ENCODE assay signal across 10 mouse cellular contexts in genomic region chr17:46623819-46624557, GRCm38 (mm10). TPM values are rescaled to one million over a fixed set of nuclear protein-coding genes. Genes with fewer than 3 reads are reported as not detected.
DNase-seq lines count a peak whose midpoint lies in the region; ATAC-seq and TF ChIP-seq lines count a peak whose summit lies in the region.
"Had no signal": no experiment of that assay in that cellular context is flagged by ENCODE, and none has a peak within 500 bp of the region (broad histone marks: within the 10 kb centered on the region; RNA-seq: fewer than 3 reads in every experiment).

No protein-coding gene starts in this region.

- TF ChIP-seq POLR2A in heart, adult 2 months (IDR thresholded peaks at IDR 0.05; ENCODE audit: insufficient read depth, low read depth, low read length), result no peak

- TF ChIP-seq CTCF in heart, adult 2 months (IDR thresholded peaks at IDR 0.05), result peak; percentile 25

- H3K36me3 ChIP-seq in heart, adult 2 months (ENCODE audit: control insufficient read depth, insufficient read depth, low read length), result no peaks in the 10 kb centered on the region
- peaks cover 5% of the 10 kb centered on the region; the same call in 1 of the 2 replicates for H3K36me3 ChIP-seq in embryonic facial prominence, embryonic 10.5 days (replicated peaks)
- no peaks in the 10 kb centered on the region for H3K36me3 ChIP-seq in hindbrain, embryonic 13.5 days
- H3K36me3 ChIP-seq: G1E had no signal

- intact Hi-C loops in heart, adult 2 months (cut with DNase I), result no loop called here

- H3K79me2 ChIP-seq in heart, adult 2 months (replicated peaks; ENCODE audit: control insufficient read depth, insufficient read depth, low read length), result no peaks in the 10 kb centered on the region

- no peak for ATAC-seq in hindbrain, embryonic 13.5 days (ENCODE audit: low FRiP score)
- peak; percentile 56 for ATAC-seq in megakaryocyte progenitor cell, adult 5-6 weeks (replicated peaks; ENCODE audit: poor library complexity)

- no peak for TF ChIP-seq EP300 in heart, adult 2 months (IDR thresholded peaks at IDR 0.05; ENCODE audit: insufficient read depth, low read depth, low read length)

- H3K4me1 ChIP-seq in heart, adult 2 months (ENCODE audit: control insufficient read depth, insufficient read depth, low read length), result peaks cover 6% of the 10 kb centered on the region
- peaks cover 95% of the 10 kb centered on the region for H3K4me1 ChIP-seq in embryonic facial prominence, embryonic 10.5 days
- peaks cover 79% of the 10 kb centered on the region for H3K4me1 ChIP-seq in hindbrain, embryonic 13.5 days (replicated peaks)

- no peak overlapping the region for H3K4me3 ChIP-seq in heart, adult 2 months
- H3K4me3 ChIP-seq in embryonic facial prominence, embryonic 10.5 days, result peak overlapping the region; percentile 19; the same call in 1 of the 2 replicates
- H3K4me3 ChIP-seq in hindbrain, embryonic 13.5 days, result no peak overlapping the region

- H3K27ac ChIP-seq in heart, adult 2 months, result peak overlapping the region; percentile 30; the same call in 1 of the 2 replicates
- H3K27ac ChIP-seq in embryonic facial prominence, embryonic 10.5 days (replicated peaks), result peak overlapping the region; percentile 21
- peak overlapping the region; percentile 70 for H3K27ac ChIP-seq in hindbrain, embryonic 13.5 days

- WGBS in heart, adult 2 months, result 23% methylated on average over 10 of the region's 10 CpGs
- 32% methylated on average over 10 of the region's 10 CpGs for WGBS in embryonic facial prominence, embryonic 10.5 days
- WGBS in hindbrain, embryonic 13.5 days, result 28% methylated on average over 10 of the region's 10 CpGs

- no peaks in the 10 kb centered on the region for H3K9me3 ChIP-seq in embryonic facial prominence, embryonic 10.5 days
- H3K9me3 ChIP-seq in hindbrain, embryonic 13.5 days, result no peaks in the 10 kb centered on the region
- H3K9me3 ChIP-seq: G1E had no signal

- H3K9ac ChIP-seq in heart, adult 2 months (ENCODE audit: low read depth, low read length), result no peak overlapping the region
- peak overlapping the region; percentile 63 for H3K9ac ChIP-seq in hindbrain, embryonic 13.5 days

- DNase-seq in heart, adult 2 months, result peak in 1 of 2 experiments; percentile 44
- no peak for DNase-seq in heart, adult 8-10 months (ENCODE audit: low spot score)
- DNase-seq in embryonic facial prominence, embryonic 10.5 days (ENCODE audit: low spot score), result no peak
- DNase-seq in layer of hippocampus, adult 9-10 months (ENCODE audit: low spot score), result no peak
- no peak for DNase-seq in thymus, postnatal 10 days (ENCODE audit: low spot score in 2 of 2)
- DNase-seq in right cerebral cortex, adult 18-20 months, result no peak

- no peaks in the 10 kb centered on the region for H3K27me3 ChIP-seq in heart, adult 2 months (ENCODE audit: control insufficient read depth, insufficient read depth, low read length)
- H3K27me3 ChIP-seq in embryonic facial prominence, embryonic 10.5 days (replicated peaks; ENCODE audit: low read depth, poor library complexity, severe bottlenecking), result no peaks in the 10 kb centered on the region
- H3K27me3 ChIP-seq in hindbrain, embryonic 13.5 days, result no peaks in the 10 kb centered on the region

- peak overlapping the region; percentile 26; the same call in 1 of the 2 replicates for H3K4me2 ChIP-seq in hindbrain, embryonic 13.5 days

RNA-seq across cellular contexts. Expression of gene Ptk7, which starts 5.3 kb away (rescaled TPM):
- total RNA-seq in heart, adult 2 months (2021), result 1 to 10 TPM; 2.6 TPM
- polyA plus RNA-seq in heart, adult 2 months (2012; rRNA removed), result 2.8 and 3.1 TPM in 2 replicates
- total RNA-seq in heart, adult 8-10 months (2022), result 1 to 10 TPM; 1.8 to 3.5 (median 2.1) TPM
- 92.5 and 95.1 TPM in 2 replicates for polyA plus RNA-seq in embryonic facial prominence, embryonic 10.5 days (2016; fragmentation: Nextera tagmentation; extraction: Ambion mirVana)
- 39.9 and 40.7 TPM in 2 replicates for polyA plus RNA-seq in hindbrain, embryonic 13.5 days (2015; fragmentation: Nextera tagmentation; extraction: Ambion mirVana)
- 1.4 and 2.0 TPM in 2 replicates for total RNA-seq in megakaryocyte progenitor cell, adult 5-6 weeks (2015)
- 3.0 and 3.6 TPM in 2 replicates for total RNA-seq in megakaryocyte progenitor cell, adult 5-6 weeks (2017)
- total RNA-seq: neutrophil, adult 5-6 weeks had no signal

RNA-seq across cellular contexts. Expression of gene Klc4, which starts 21.8 kb away (rescaled TPM):
- 10 to 100 TPM; 23.5 to 25.7 TPM for total RNA-seq in heart, adult 2 months (2021)
- polyA plus RNA-seq in heart, adult 2 months (2012; rRNA removed), result 20.9 and 22.3 TPM in 2 replicates
- total RNA-seq in heart, adult 8-10 months (2022), result 10 to 100 TPM; 27.5 to 29.1 (median 28.5) TPM
- polyA plus RNA-seq in embryonic facial prominence, embryonic 10.5 days (2016; fragmentation: Nextera tagmentation; extraction: Ambion mirVana), result 29.0 and 32.0 TPM in 2 replicates
- polyA plus RNA-seq in hindbrain, embryonic 13.5 days (2015; fragmentation: Nextera tagmentation; extraction: Ambion mirVana), result 45.1 and 45.9 TPM in 2 replicates
- total RNA-seq in megakaryocyte progenitor cell, adult 5-6 weeks (2015), result 1.9 and 2.9 TPM in 2 replicates
- 7.5 and 9.5 TPM in 2 replicates for total RNA-seq in megakaryocyte progenitor cell, adult 5-6 weeks (2017)

RNA-seq across cellular contexts. Expression of gene Mrpl2, which starts 22.0 kb away (rescaled TPM):
- total RNA-seq in heart, adult 2 months (2021), result 100 to 1,000 TPM; 112 to 132 TPM
- 71.5 and 87.8 TPM in 2 replicates for polyA plus RNA-seq in heart, adult 2 months (2012; rRNA removed)
- total RNA-seq in heart, adult 8-10 months (2022), result 100 to 1,000 TPM; 115 to 133 (median 125) TPM
- polyA plus RNA-seq in embryonic facial prominence, embryonic 10.5 days (2016; fragmentation: Nextera tagmentation; extraction: Ambion mirVana), result 124 and 142 TPM in 2 replicates
- polyA plus RNA-seq in hindbrain, embryonic 13.5 days (2015; fragmentation: Nextera tagmentation; extraction: Ambion mirVana), result 73.5 and 75.6 TPM in 2 replicates
- total RNA-seq in megakaryocyte progenitor cell, adult 5-6 weeks (2015), result 80.1 and 101 TPM in 2 replicates
- total RNA-seq in megakaryocyte progenitor cell, adult 5-6 weeks (2017), result 75.5 and 84.7 TPM in 2 replicates

RNA-seq across cellular contexts. Expression of gene Cul7, which starts 26.1 kb away (rescaled TPM):
- 10 to 100 TPM; 16.8 to 18.4 TPM for total RNA-seq in heart, adult 2 months (2021)
- 23.4 and 24.7 TPM in 2 replicates for polyA plus RNA-seq in heart, adult 2 months (2012; rRNA removed)
- total RNA-seq in heart, adult 8-10 months (2022), result 10 to 100 TPM; 16.5 to 21.2 (median 18.7) TPM
- polyA plus RNA-seq in embryonic facial prominence, embryonic 10.5 days (2016; fragmentation: Nextera tagmentation; extraction: Ambion mirVana), result 44.3 and 46.9 TPM in 2 replicates
- polyA plus RNA-seq in hindbrain, embryonic 13.5 days (2015; fragmentation: Nextera tagmentation; extraction: Ambion mirVana), result 40.0 and 41.2 TPM in 2 replicates
- 7.3 and 7.6 TPM in 2 replicates for total RNA-seq in megakaryocyte progenitor cell, adult 5-6 weeks (2015)
- 9.1 and 14.3 TPM in 2 replicates for total RNA-seq in megakaryocyte progenitor cell, adult 5-6 weeks (2017)

RNA-seq across cellular contexts. Expression of gene Rrp36, which starts 50.2 kb away (rescaled TPM):
- total RNA-seq in heart, adult 2 months (2021), result 10 to 100 TPM; 10.7 to 11.3 TPM
- polyA plus RNA-seq in heart, adult 2 months (2012; rRNA removed), result 19.4 and 24.3 TPM in 2 replicates
- total RNA-seq in heart, adult 8-10 months (2022), result 10 to 100 TPM; 10.5 to 13.7 (median 12.4) TPM
- polyA plus RNA-seq in embryonic facial prominence, embryonic 10.5 days (2016; fragmentation: Nextera tagmentation; extraction: Ambion mirVana), result 61.4 and 68.9 TPM in 2 replicates
- 52.3 and 56.2 TPM in 2 replicates for polyA plus RNA-seq in hindbrain, embryonic 13.5 days (2015; fragmentation: Nextera tagmentation; extraction: Ambion mirVana)
- total RNA-seq in megakaryocyte progenitor cell, adult 5-6 weeks (2015), result 12.4 and 13.6 TPM in 2 replicates
- 70.4 and 89.7 TPM in 2 replicates for total RNA-seq in megakaryocyte progenitor cell, adult 5-6 weeks (2017)
